Mouse (Mus musculus) c-Kit-negative CD71-positive TER-119-positive erythroid progenitor cells, embryonic 14.5 days (primary cell): Measurements from ENCODE around the gene Milr1.
"Not testable (repeated sequence)": the region's sequence is repeated elsewhere in the genome, so short reads cannot be mapped to it uniquely, and the experiment has no call there.

ENCODE experiments used
- DNase-seq: peaks from one replicate; pipeline ENCODE4 v3.0.0-alpha.2; 2013; ENCODE audit warnings: low read depth, low spot score

Milr1 gene

DNA sequence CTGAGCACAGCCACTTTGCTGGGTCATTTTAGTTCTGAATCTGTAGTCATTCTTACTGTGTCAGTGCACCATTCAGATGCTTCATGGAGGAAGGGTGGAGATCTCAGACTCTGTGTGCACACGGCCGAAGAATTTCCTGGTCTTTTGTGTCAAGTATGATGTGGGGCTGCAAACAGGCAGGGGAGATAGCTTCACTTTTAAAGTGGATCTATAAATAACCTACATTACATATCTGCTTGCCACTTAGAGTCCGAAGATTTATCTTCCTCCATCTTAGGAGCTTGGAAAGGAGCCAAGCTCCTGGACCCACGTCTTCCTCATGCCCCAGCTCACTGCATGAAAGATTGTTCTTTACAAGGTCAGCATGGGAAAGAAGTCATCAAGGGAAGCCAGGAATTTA is 20.3 kb upstream of the Milr1 start:
- no peak for DNase-seq

DNA sequence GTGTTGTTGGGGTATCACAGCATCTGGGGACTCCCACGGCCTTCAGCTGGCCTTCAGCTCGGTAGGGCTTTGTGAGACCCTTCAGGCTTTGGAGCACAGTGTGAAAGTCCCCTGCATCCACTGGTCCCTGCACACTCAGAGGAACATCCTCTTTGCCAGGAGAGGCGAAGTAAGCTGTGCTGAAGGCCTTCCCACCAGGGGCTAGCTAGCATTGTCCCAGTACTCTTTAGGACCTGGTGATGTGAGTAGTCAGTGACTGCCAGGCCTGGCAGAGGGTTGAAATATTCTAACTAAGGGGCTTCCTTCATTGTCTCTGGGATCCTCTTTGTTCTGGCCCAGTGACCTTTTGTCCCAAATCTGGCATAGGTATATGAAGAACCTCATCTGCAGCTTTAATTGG is 14.4 kb upstream of the Milr1 start:
- no peak for DNase-seq

DNA sequence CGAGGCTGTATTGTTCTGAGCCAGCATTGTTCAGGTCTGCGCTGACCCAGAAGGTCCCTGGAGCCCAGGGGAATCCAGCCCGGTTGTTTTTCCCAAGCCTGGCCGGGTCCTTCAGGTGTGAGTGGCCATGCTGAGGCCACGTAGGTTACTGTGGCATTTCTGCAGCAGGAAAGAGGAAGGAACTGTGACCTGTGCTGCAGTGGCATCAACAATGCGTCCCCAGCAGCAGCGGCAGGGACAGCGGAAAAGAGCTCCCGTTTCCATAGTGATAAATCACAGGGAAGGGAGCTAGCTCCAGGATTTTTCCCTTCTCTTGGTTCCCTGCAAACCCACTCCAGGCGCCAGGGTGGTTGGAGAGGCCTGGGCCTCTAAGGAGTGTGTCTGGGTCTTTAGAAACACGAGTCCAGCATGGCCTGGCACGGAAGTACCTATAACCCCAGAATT is 13.8 kb upstream of the Milr1 start:
- DNase-seq = no peak

DNA sequence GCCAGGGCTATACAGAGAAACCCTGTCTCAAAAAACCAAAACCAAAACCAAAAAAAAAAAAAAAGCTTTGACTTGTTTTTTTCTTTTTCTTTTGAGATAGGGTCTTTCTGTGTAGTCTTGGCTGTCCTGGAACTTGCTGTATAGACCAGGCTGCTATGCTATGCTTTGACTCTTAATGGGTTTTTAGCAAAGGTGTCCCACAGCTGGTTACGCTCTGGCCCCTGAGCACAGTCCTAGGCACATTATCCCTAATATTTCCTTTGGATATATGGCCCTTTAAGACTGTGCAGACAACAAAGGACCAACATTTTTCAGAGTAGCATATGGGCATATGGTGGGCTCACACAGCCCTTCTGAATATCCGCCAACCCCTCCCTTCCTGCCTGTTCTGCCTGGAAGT is 11.9 kb upstream of the Milr1 start:
- DNase-seq = no peak

DNA sequence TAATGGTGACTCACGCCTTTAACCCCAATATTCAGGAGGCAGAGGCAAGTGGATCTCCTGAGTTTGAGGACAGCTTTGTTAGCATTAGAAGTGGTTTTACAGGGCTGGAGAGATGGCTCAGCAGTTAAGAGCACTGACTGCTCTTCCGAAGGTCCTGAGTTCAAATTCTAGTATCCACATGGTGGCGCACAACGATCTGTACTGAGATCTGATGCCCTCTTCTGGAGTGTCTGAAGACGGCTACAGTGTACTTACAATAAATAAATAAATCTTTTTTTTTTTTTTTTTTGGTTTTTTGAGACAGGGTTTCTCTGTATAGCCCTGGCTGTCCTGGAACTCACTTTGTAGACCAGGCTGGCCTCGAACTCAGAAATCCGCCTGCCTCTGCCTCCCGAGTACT is 10.3 kb upstream of the Milr1 start:
- DNase-seq = not testable (repeated sequence)

DNA sequence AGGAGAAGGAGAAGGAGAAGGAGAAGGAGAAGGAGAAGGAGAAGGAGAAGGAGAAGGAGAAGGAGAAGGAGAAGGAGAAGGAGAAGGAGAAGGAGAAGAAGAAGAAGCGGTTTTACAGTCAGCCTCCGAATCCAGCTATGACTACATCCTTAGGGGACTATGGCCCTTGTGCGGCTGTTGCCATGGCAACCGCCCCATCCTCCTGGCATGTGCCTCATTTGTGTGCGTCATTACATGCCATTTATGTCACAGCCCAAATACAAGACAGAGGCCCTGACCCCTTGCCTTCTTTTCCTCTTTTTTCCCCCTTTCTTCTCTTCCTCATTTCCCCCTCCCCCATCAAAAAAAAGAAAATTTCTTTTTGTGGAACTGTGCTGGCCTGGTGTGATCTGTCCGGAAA is 9.8 kb upstream of the Milr1 start:
- DNase-seq = no peak

DNA sequence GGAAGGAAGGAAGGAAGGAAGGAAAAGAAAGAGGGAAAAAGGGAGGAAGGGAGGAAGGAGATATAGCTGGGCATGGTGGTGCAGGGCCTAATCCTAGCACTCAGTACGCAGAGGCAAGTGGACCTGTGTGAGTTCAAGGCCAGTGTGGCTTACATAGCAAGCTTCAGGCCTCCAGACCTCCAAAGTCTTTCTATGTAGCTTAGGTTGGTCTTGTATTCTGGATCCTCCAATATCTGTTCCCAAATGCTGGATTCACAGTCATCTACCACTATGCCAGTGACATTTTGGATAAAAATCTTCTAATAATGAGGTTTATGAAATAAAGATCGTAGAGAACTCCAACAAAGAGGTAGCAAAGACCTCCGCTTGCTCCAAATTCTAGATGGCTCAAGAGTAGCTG is 9.2 kb upstream of the Milr1 start:
- DNase-seq = no peak

DNA sequence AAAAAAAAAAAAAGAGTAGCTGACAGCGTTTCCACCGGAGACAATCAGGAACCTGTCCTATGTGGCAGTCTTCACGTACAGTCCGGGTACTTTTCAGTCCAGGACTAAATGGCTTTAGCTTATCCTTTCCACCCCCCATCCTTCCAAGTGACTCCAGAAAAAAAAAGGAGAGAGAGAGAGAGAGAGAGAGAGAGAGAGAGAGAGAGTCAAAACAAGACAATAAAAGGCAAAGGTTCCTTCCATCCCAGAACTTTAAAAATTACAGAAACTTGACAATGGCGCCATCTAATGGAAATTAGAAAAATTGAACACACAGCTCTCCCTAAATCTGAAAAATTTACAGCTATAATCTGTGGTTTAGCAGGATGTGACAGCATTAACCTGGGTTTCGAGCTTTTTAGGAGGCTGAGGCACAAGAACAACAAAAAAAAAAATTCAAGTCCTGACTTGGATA is 8.6 kb upstream of the Milr1 start:
- DNase-seq = no peak

DNA sequence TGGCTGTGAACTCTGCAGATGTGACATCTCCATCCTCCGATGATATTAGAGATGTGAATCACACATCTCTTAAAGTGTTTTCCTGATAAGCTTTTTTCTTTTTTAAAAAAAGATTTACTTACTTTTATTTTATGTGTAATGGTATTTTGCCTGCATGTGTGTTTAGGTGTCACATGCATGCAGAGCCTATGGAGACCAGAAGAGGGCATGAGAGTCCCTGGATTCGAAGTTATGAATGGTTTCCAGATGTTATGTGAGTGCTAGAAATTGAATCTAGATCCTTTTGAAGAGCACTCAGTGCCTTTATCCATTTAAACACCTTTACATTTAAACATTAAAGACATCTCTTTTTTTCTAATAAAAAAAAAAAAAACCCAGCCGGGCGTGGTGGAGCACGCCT is 6.1 kb upstream of the Milr1 start:
- DNase-seq = no peak

DNA sequence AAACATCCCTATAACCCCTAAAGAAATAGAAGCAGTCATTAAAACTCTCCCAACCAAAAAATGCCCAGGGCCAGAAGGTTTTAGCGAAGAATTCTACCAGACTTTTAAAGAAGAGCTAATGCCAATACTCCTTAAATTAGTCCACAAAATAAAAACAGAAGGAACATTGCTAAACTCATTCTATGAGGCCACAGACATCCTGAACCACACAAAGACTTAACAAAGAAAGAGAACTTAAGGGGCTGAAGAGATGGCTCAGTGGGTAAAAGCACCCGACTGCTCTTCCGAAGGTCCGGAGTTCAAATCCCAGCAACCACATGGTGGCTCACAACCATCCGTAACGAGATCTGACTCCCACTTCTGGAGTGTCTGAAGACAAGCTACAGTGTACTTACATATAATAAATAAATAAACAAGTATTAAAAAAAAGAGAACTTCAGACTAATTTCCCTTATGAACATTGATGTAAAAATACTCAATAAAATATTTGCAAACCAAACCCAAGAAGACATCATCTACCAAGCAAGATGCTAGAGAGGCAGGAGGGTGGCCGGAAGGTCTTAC is 1.4 kb upstream of the Milr1 start:
- DNase-seq = not testable (repeated sequence)

DNA sequence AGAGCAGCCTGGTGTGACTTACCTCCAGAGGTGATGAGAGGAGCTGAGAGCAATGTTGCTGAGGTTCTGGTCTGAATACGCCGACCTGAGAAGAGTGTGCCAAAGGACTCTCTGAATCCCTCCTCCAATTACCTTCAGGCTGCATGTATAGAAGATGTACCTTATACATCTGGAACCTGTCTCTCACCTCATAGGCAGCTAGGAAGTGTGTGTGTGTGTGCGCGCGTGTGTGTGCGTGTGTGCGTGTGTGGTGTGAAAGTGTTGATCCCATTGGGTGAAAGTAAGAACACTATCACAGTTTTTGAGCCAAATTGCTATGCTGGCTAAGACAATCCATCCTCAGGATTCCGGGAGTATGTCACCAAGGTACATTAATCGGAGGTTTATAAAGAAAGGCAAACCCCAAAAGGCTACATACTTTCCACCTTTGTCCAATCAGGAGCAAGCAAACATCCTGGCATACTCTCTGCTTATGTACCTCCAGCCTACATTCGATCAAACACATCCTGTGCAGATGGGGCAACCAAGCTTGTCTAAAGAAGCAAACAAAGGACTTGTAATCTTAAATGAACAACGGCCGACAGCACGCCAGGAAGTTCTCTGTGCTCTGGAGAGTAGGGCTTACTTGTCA is 790 bp upstream of the Milr1 start, which contains the start of gene Pecam1:
Gene Pecam1, minus strand, starts transcription at position 508 of the 631 bp plus-strand sequence.
- no peak for DNase-seq

DNA sequence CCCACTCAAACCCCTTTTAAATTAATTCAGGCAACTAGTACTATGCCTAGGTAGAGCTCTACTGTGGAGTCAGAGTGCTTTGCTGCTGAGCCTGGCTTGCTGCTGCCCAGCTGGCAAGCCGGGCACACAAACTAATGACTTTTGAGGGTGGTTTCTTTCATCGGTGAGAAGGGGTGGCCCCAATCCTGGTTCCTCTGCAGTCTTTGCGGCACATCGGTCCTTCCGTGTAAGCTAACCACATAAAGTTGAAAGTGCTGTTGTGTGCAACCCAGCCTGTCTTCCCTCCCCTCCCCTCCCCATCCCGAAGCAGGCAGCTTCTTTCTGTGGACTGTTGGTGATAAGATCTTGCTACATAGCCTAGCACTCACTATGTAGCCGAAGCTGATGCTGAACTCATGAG is 1.1 kb downstream of the Milr1 start:
- no peak for DNase-seq

DNA sequence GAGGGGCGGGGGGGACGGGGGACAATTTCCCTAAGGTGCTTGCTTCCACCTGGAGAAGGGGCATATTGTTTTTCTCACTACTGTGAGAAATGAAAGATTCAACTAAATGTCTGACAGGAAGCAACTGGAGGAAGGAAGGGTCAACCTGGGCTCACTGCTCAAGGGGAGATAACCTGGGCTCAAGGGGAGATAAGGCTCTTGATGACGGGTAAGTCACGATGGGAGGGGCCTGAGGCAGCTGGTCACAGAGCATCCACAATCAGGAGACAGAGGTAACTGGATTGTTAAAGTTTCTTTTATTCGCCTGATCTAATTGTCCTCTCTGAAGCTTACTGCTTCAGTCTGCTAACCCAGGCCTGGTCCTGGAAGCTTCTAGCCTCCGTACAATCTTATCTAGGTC is 2.3 kb downstream of the Milr1 start:
- DNase-seq = no peak

DNA sequence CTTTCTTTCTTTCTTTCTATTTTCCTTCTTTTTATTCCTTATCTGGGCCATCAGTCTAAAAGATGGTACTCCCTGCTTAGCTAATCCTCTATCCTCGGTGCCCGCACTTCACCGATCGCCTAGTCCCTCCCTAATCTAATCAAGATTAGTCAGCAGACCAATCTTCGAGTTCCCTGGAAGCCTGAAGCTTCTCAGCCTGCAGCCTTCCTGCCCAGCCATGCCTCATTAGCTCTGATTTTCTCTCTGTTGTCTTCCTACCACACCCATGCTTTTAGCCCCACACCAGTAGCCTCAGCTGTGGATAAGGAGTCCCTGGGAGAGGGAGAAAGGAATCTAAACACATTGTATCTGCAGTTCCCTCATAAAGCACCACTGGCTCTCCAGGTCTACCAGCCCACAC is 4.6 kb downstream of the Milr1 start:
- no peak for DNase-seq

DNA sequence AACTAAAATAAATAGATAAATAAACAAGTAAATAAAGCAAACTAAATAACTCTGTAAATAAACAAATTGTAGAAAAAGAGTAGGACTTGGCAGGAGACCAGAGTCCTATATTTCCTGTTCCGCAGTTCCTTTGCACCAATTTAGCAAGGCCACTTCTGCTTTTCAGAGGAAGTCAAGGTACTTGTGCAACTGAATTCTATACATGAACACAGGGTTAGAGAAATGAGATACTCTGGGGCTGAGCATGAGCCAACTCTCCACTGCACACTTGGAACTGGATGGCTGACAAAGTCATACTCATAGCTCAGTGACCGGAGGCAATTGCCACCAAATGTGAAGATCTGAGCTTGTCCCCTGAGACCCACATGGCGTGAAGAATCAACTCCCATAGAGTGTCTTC is 8.0 kb downstream of the Milr1 start:
- DNase-seq = no peak

DNA sequence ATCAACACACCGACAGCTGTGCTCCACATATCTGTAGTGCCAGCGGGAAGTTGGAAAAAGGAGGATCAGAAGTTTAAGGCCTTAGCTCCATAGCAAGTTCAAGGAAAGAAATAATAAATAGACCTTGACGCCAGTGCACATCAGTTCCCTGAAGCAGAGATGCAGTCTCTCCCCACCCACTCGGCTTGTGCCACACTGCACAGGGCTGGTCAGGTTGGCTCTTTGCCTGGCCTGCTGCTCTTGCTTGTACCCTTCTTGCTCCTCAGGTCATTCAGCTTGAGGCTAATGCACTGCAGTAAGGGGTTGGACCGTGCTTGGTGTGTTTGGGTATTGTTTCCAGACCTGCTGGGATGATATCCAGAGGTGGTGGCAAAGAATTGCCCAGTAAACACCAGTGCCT is 9.5 kb downstream of the Milr1 start:
- no peak for DNase-seq

DNA sequence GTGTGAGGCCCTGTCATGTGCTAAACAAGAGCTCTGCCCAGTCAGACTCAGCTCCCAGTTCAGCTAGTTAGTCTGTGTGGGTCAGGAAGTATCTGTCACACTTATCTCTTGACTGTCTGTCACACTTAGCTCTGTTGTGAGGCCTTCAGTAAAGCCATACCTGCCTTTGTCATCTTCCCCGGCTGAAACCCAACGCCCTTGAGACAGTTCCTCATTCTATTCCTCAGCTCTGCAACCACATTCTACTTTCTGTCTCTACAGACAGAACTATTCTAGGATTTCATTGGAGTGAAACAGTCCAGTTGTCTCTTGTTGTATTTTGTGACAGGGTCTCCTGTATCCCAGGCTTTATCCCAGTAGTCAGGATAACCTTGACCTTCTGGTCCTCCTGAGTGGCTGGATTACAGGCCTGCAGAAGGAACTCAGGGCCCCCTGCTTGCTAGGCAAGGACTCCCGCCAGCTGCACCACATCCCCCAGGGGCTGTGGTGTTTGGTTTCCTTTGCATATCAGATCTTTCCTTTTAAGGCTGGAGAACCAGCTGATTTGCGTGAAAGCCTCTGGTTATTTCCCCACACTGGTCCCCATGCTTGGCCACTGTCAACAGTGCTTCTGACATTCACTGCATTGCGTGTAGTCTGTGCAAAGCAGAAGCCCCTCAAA is 11.2 kb downstream of the Milr1 start:
- DNase-seq = no peak

DNA sequence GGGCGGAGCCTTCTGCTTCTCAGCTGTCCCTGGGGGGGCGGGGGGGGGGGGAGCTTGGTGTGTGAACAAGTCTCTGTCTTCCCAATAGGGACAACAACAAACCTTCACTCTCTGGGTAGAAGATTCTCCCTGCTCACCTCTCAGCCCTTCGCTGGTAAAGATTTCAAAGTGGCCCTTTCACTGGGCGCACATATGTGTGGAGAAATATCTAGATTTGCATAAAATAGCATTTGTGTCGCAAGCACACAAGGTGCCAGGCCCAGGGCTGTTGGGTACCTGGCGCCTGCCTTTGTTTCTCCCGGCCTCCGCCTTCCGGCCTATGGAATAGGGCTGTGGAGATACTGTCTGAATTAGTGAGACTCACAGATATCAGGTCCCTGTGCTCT is 11.8 kb downstream of the Milr1 start:
- DNase-seq = no peak

DNA sequence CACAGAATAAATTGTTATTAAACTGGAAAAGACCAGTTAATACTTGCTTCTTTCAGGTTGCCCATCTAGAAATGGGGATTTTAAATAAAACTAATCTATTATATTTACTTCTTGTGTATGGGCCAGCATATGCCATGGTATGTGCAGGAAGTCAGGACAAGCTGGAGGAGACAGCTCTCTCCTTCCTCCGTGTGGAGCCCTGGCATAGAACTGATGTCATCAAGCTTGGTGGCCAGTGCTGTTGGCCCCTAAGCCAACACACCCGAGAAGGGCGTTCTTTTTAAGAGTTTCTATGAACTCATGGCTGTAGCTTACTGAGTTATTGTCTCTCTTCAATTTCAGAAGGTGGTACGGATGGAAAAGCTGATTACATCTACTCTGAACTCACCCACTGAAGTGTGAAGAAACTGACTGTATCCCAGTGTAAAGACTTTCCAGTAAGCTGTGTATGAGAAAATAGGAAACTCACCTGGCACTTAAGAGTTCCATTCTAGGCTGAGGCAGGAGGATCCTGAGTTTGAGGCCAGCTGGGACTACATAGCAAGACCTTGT is 15.7 kb downstream of the Milr1 start:
- DNase-seq = no peak

DNA sequence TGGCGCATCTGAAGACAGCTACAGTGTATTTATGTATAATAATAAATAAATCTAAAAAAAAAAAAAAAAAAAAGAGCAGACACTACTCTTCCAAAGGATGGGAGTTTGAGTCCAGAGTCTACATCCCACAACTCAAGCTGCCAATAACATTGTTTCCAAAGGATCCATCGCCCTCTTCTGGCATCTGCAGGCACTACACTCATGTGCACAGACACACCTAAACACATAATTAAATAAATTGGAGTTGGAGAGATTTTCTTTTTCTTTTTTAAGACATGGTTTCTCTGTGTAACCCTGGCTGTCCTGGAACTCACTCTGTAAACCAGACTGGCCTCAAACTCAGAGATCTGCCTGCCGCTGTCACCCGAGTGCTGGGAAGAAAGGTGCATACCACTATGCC is 16.5 kb downstream of the Milr1 start:
- no peak for DNase-seq

DNA sequence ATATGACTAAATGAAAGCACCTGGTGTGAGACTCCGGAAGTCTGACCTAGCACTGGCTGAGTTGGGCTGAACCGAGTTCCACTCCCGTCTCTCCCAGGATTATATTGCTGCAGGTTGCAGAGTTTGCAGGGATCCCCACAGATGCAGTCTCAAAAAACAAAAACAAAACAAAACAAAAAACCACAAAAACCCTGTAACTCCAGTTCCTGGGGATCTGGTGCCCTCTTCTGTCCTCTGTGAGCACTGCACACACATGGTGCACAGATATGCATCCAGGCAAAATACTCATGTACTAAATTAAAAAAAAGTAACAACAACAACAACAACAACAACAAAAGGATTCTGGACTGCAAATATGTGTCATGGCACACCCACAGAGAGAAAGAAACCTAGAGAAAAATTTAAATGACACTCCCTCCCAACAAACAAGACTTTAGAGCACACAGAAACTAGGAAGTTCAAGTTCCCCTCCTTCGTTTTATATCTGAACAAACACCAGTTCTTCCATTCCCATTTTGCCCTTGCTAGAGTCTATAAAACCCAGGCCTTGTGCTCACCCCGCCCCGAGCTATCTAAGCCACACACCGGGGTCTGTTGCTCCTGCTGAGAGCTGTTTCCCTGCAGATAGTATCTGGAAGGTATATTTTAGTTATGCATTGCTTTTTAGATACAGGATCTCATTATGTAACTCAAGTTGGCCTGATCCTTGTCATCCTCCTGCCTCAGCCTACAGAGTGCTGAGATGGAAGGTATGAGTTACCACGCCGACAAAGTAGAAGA is 19.4 kb downstream of the Milr1 start:
- no peak for DNase-seq

DNA sequence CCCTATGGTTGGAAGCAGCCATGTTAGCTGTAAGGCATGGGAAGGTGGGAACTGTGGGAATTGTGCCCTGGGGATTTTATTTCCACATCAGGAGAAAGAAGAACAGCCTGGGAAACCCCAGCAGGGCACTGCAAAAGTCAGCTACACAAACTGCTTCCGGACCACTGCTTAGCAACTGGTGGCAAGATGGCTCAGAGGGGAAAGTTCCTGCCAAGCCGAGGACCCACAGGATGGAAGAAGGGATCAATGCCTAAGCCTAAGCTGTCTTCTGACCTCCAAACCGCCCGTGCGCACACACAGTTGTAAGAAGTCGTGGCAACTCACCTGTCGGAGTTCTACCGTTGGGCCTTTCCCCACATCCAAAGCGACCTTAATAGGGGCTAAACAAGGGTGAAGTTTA is 22.0 kb downstream of the Milr1 start:
- DNase-seq = no peak
